Mouse (Mus musculus) natural killer cell, adult 2 months (primary cell): Measurements from ENCODE around the gene Gucy2e.
A peak's percentile ranks its signal among the peaks of the same experiment; 100 is the strongest.

Experiments
- DNase-seq, 2 experiments: peaks; one replicate each; pipeline ENCODE4 v3.0.0; 2022; ENCODE audit warnings: low spot score in 2 of 2

Gucy2e gene

DNA sequence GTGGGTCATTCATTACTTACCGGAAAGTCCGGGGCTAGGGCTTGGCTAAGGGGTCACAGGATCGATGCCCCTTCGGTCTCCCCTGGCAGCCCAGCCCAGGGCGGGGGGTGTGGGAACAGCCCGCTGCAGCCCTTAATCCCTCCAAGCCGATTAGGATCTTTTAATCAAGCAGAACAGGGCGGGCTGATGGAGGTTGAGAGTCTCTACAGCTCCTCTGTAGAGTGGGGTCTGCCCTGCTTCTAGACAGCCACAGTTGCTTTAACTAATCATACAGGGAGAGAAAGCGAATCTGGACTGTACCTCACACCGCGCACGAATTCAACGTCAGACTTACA, at the start of gene Gucy2e:
Gene Gucy2e, minus strand, starts transcription at position 111 of the 335 bp plus-strand sequence.
- DNase-seq = no peak

DNA sequence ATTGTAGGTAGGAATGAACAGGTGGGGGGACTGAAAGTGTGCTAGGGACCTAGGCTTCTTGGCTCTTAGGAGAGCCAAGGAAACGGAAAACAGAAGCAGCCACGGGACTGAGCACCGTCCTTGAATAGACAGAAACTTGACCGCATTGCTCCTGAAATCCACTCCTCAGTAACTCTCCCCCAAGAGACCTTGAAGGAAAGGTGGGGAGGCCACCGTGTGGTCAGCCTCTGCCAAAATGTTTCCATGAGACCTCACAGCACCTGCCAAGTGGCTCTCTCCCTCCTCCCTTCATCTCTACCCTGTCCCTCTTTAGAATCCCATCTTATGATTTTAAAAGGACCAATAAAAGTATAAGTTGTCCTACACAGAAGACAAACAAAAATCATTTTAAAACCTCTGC, 40.4 kb upstream of the Gucy2e start:
- DNase-seq = no peak

DNA sequence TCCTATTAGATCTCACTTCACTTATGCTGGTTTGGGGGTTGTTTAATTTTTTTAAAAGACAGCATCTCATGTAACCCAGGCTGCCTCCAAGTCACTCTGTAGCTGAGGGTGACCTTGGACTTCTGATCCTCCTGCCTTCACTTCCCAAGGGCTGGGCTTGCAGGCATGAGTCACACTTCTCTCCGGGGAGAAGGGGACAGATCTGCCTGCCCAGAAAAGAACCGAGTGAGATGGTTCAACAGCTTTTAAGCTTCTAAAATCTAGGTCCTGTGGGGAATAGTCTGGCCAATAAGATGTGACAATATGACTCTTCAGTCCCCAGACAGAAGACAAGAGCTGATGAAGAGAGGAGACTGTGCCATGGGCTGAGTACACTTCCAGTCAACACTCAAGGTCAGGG, 39.2 kb upstream of the Gucy2e start:
- DNase-seq = no peak

DNA sequence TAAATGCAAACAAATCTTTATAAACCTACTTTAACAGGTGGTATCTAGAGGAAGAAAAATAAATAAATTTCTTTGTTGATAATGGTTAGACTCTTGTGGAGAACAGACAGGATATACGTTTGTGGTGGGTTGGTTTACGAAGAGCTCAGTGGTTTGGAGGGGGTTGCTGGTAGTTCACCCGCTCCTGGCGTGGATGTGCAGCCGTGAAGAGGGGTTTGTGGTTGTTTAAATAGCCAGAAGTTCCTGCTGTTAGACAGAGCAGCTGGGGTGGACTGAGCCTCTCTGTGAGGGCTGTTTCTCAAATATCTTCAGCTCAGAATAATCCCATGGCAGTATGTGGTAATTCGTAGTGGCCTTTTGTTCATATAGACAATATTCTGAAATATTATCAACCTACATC, 38.8 kb upstream of the Gucy2e start:
- DNase-seq = no peak

DNA sequence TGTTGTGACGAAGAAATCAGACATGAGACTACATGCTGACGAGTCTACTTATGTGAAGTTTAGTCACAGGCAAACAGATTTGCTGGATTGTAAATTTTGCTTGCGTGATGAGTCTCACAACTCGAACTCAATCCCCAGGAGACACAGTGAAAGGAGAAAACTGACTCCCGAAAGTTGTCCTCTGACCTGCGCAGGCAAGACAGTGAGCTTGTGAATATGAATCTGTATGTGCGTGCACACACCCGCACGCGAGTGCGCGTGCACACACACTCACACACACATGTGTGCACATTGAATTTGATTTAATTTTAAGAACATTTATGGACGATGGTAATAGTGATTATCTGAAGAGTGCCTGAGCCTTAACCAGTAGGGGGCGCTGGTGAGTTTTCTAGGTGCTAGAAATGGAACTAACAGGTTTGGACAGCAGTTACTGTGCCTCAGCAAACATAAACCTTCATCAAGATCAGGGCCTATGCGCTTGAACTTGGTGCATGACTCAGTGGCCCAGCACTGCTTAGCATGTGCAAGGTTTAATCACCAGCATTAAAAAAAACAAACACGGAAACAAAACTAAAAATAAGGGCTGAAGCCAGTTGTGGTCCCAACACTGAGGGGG, 35.4 kb upstream of the Gucy2e start:
- DNase-seq = peak; percentile 78 to 84

DNA sequence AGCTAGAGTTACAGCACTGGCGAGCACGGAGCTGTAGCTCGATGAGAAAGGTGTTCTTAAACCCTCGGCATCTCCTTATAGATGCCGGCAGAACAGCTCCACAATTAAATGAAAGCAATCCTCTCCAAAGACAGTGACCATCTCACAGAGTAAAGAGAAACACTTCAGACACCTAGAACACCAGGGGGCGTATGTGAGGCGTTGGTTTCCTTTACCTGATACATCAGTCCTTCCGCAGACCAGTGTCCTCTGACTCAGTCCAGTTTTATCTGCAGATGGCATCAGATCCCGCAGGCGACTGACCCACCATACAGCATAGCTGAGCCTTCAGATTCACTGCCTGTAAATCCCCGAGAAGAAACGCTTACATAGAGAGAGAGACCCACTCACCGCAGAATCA, 32.7 kb upstream of the Gucy2e start:
- DNase-seq = peak; percentile 66 to 79

DNA sequence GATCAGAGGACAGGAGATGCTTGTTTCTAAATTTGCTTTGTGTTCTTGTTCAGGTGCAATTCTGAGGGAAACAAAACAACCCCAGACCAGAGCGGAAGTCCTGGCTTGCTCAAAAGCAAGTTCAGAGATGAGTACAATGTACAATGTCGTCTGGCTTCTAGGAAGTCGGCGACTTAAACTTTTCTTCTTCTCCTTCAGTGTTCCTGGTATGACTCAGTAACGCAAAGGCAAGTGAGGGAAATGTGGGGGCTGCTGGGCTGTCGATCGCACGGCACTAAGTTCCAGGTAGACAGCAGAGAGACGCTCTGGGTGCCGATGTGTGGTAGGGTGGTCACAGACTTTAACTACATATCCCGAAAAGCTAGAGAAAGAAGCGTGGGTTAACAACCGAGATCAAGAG, 31.3 kb upstream of the Gucy2e start:
- DNase-seq = no peak

DNA sequence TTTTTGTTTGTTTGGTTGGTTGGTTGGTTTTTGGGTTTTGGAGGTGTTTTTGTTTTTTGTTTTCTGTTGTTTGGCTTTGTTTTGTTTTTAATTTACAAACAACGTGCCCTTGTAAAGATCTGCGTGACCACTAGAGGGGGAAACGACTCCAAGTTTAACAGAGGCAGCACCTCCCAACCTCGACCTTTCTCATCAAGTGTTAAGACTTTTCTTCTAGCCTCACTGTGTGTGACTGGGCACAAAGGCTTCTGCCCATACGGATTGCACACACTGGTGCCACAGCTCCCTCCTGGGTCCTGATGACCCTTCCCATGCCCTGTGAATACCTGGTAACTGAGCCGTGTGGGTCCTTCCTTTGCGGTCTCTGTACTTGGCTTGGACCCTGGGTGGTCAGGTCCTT, 30.5 kb upstream of the Gucy2e start:
- DNase-seq = no peak

DNA sequence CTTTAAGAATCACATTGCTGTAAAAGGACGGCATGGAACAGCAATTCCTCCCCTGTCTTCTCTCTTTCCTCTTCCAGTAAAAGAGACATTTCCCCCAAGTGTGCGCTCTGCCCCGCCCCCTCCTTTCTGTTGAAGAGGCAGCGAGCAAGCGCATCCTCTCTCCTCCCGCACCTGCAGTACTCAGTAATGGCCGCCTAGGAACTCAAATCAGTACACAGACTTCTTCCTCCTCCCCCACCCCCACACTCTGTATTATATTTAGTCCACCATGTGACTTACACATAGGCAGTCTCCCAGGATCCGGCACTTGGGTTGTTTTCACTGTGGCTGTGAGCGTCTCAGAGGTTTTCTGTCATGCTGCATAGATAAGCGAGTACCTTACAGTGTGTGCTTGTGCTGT, 29.4 kb upstream of the Gucy2e start:
- peak in 1 of 2 experiments; percentile 61 for DNase-seq

DNA sequence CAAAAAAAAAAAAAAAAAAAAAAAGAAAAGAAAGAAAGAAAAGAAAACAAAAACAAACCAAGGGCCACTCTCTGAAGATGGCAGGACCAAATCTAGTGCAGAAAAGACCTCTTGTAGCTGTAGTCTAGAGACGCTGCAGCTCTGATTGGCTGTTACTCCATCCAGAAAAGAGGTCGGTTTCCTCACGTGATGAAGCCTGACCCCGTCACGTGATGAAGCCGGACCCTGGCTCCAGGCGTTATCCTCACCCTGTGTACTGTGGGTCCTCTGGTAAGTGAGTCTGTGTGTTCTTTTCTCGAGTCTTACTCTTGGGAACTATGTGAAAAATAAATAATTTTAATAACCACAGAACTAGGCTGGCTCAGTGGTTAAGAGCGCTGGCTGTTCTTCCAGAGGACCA, 28.6 kb upstream of the Gucy2e start:
- no peak for DNase-seq

DNA sequence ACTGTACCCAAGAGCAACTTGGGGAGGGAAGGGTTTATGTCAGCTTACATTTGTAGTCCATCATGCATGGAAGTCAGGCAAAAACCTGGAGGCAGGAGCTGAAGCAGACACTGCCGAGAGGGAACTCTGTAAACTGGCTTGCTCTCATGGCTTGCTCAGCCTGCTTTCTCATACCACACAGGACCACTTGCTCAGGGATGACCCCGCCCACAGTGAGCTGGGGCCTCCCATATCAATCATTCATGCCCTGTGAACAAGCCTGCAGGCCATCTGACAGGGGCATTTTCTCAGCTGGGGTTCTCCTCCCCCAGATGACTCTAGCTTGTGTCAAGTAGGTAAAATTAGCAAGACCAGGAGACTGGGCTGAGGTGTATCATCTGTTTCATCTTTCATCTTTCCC, 27.4 kb upstream of the Gucy2e start:
- DNase-seq = no peak

DNA sequence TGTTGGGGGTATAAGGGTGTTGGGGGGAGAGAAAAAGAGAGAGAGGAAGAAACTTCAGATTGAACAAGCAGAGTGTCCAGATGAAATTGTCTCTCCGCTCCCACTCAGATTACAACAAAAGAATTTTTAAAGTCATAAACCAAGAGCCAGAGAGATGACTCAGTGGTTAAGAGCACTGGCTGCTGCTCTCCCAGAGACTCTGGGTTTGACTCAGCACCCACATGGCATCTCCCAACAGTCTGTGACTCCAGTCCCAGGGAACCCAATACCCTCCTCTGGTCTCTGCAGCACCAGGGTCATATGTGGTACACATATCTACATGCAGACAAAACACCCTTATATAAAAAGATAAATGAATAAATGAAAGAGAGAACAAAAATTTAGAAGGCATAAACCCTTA, 23.3 kb upstream of the Gucy2e start:
- DNase-seq = no peak

DNA sequence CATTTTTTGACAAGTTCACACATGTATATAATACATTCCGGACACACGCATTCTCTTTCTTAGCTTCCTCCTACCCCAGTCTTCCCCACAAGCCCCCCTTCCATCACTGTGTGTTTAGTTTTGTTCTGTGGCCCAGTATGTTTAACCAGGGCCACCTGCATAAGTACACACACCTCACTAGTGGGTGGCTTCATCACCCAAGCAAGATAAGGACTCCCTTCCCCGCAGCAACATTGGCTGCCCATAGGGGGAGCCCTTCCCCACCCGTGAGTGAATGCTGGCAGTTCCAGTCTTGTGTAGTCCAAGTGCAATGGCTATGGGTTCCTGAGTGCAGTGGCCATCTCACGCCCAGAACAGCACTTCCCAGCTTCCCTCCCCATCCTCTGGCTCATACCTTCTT, 21.5 kb upstream of the Gucy2e start:
- peak; percentile 41 to 58 for DNase-seq

DNA sequence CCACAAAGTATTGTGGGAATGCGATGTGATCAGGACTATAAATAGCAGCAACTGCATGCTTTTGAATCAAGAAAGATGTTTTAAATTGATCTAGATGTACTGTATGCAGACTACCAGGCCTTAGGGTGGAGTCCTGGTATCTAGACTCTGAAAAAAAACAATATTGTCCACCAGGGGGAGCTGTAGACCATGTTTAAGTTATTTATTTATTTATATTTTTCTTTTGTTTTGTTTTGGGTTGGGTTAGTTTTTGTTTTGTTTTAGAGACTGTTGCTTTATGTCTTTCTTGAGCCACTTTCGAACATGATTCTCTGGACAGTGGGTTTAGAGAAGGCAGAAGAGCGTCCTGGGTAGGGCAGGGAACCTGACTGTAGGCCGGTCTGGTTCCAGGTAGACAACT, 21.0 kb upstream of the Gucy2e start:
- DNase-seq = peak; percentile 23 to 47

DNA sequence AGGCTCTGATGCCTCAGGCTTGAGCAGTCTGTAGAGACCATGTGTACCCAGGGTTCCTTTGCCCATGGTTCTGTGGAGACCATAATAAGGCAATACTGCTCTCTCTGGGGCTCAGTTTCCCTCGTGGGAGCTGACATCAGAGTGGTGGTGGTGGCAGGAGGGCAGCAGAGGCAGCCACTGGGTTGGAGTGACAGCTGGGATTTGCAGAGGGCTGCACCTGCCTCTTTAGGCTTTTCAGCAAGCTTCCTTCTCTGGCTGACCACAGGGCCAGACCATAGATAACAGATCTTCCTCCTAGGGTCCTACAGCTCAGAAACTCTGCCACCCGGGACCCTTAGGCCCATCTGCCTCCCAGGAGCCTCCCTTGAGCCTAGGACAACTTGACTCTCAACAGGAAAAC, 20.2 kb upstream of the Gucy2e start:
- DNase-seq = no peak

DNA sequence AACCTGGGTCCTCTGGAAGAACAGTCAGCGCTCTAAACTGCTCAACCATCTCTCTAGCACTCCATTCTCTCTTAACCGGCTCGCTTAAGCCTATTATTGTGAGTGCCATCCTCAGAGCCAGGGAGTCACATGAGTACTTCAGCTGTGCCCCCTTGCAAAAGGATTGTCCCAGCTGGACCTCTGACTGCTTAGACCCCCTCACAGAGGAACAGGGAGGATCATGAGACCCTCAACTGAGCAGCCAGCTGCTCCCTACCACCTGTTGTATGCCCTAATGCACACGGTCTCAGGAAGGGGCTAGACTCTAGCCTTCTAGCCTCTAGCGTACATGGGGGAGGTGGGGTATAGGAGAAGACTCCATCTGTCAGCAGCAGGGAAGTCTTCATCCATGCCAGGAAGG, 18.0 kb upstream of the Gucy2e start:
- DNase-seq = no peak

DNA sequence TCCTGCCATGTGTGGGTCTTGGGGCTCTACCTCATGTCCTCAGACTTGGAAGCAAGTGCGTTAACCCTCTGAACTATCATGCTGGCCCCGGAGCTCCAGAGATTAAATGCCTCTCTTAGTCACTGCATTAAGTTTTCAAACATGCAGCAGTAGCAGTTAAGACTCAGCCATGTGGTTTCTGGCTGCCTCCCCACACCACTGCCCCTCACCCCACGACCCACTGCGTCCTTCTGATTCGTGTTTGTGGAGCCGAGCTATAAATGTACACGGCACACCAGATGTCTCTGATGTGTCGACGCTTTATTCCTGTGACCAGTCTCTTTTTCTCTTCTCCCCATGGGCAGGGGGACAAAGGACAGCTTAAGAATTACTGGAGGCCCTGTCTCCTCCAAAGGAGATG, 16.3 kb upstream of the Gucy2e start:
- DNase-seq = no peak

DNA sequence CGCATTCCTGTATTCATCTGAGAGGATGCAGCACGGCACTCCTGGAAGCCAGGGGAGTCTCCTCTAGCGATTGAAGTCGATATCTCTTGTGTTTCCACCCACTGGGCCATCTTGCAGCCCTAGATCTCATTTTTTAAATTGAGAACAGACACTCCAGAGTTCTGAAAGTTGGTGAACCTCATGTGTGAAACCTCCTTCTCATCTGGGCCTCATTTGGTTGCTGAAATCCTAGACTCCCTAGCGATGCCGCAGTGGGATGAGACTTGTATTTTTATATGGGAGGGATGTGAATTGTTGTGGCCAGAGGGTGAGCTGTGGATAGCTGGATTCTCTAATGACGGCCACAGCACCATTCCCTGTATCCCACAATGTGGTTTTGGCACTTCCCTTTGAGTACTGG, 15.1 kb upstream of the Gucy2e start:
- no peak for DNase-seq

DNA sequence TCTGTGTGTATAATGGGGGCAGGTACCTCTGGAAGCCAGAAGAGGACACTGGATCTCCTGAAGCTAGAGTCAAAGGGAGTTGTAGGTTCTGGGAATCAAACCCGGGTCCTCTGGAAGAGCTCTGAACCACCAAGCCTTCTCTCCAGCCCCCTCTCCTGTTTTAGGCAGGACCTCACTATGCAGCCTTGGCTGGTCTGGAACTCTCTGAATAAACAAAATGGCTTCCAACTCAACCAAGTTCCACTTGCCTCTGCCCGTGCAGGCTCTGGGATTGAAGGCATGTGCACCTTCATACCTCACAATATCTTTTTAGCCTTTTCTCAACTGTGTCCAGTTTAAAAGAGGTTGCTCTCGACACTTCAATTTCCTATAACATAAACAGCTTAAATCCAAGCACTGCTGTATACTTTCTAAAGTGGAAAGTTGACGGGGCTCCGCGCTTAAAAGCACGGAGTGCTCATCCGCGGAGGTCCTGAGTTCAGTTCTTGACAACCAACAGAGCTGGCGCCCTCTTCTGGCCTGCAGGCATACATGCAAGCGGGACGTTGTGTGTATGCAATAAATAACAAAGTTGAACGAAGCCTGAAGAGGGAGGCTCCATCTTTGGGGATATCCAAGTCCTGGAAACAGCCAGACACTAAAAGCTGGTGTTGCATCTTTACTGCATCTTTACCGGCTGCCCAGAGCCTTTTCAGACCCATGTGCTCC, 14.5 kb upstream of the Gucy2e start:
- no peak for DNase-seq

DNA sequence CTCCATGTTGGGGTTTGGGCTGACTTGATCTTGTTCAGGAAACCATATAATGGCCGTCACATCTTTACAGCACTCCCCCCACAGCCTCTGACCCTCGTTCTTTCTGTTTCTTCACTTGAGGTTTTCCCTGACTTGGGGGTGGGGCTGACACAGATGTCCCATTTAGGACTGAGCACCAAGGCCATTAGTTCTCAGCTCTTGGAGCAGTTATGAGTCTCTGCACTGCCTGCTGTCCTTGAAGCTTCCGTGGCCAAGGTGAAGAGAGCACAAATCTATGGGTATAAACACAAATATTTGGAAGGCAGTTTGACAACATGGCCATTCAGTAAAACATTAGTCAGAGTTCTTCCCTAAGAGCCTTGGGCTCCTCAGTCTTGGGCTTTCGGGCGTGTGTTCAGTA, 13.3 kb upstream of the Gucy2e start:
- DNase-seq = no peak

DNA sequence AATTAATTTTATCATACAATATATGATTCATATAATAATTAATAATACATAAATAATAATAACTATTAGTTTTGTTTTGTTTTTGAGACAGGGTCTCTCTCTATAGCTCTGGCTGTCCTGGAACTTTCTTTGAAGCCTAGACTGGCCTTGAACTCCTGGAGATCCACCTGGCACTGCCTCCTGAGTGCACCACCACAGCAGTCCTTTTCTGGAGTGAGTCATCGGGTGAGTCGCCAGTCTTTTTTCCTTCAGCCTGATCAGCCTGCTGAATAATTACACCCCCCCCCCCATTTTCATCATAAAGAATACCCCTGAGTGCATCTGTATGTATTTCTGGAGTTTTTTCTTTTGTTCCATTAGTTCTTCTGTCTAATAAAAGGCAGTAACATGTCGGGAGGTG, 12.3 kb upstream of the Gucy2e start:
- DNase-seq = no peak

DNA sequence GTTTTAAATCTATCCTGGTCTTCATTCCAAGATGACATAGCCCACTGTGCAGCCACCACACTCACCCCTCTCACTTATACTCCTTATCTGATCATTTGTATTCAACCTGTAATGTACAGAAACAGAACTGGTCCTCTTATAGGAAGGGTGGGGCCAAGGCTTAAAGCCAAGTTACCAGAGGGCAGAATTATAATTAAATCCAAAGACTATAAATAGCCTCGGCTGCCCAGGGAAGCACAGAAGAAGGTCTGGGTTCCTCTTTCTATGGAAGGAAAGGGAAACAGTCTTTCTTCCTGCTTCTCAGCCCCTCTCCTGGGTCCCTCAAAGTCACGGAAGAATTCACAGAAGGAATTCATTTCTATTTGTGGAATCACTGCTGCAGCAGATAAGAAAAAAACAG, 8.8 kb upstream of the Gucy2e start:
- DNase-seq = no peak

DNA sequence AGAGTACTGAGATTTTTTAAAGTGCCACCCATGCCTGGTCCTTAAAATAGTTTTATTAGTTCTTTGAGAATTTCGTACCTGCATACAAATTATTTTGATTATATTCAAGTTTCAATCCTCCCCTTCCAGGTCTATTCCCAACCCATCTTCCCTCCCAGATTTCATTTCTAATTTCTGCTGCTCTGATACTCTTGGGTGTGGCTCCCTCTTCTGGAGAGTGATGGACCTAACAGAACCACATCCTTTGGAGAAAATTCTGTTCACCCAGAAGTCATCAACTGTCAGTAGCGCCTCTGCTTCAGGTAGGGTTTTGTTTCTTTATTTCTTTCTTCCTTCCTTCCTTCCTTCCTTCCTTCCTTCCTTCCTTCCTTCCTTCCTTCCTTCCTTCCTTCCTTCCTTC, 8.1 kb upstream of the Gucy2e start:
- DNase-seq = no peak
